Mouse (Mus musculus) cerebellum, adult 18-20 months (tissue): ENCODE data around the gene Gpr62.
"Not testable (repeated sequence)": the region's sequence is repeated elsewhere in the genome, so short reads cannot be mapped to it uniquely, and the experiment has no call there.

Source experiments
- DNase-seq, 2 experiments: peaks; one replicate each; pipeline ENCODE4 v3.0.0; 2021

Gpr62 gene

DNA sequence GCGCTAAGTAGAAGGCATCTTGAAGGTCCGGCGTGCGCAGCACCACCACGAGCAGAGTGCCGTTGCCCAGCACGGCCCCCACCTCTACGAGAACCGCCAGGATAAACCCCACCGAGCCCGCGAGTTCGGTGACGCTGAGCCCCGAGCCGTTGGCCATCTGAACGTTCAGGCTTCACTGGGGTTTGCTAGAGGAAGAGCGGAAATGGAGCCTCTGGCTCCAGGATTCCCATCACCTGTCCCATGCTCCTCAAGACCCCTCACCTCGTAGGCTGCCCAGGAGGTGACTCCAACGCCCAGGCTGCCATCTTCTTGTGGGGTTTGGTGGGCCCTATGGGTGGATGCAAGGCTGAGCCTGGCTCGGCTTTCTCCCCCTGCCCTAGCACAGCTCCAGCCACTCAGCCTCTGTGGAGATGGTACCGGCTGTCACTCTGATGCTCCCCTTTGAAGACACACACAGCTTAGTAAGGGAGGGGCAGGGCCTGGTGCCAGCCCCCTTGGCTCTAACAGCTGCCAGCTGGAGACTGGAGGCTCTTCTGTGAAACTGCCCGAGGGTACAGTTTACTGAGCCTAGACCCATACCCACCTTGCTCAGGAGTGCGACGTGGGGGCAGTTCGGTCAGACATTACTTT is at the start of gene Gpr62:
Gene Gpr62 (minus strand): TSS at position 368 of the 630 bp plus-strand sequence.
- peak; percentile 81 for DNase-seq

DNA sequence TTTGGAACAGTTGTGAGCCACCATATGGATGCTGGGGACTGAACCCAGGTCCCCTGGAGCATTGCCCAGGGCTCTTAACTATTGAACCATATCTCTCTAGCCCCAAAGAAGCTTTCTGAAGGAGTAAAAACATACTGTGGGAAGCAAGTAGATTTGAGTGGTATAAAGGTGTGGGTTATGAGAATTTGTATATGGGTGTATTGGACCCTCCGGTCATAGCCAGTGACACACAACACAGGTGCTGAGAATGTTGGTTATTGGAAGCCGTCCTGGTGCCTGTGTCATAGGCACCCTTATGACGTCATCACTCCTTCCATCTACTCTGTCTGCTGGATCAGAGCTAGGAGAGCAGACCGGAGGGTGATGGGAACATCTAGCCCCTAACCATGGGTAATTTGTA is 48.5 kb upstream of the Gpr62 start, which contains the start of gene Iqcf5:
Gene Iqcf5 (plus strand): TSS at position 301 of the 400 bp plus-strand sequence.
- DNase-seq = no peak

DNA sequence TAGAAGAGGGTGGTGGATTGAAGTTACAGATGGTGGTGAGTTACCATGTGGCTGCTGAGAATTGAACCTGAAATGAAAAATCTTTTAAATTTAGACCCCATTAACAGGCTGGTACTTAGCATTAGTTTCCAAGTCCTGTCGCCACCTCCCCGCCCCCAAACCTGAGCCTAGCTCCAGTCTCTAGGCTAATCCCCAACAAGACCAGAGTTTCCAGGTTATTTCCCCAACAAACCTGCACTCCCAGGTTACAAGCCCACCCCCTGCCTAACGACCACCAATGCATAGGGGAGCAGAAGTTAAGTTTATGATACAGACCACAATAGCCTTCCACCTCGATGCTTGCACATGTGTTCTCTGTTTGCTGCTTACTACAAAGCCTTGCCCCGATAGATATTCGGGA is 47.8 kb upstream of the Gpr62 start:
- DNase-seq = no peak

DNA sequence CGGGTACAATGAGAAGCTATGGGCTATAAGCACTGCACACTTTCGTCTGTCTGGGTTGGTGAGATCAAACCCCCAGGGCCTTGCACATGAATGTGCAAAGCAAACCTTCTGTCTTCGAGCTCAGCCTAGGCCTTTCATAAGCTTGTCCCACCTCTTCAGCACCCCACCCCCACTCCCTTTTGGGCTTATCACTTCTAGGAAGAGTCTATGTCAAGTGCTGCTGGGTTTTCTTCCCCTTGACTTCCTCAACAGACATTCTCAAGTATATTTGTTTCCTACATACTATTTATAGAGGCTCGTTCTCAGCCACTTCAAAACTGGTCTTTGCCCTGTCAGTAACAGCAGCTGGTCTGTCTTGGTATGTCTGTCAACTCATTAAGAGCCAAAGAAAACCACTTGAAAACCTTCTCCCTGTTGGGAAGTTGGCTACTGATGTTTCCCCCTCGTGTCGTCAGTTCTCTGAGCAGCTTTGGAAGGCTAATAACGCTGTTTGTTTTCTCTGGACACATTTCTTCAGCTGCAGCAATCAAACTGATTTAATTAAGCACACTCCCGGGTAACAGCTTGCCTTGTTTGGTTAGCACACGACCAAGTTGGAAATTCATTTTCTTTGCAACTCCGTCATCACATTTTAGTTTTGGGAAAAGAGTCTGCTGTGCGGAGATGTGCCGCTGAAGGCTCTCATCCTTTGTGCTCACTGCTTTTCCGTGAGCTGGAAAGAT is 47.2 kb upstream of the Gpr62 start:
- DNase-seq = no peak

DNA sequence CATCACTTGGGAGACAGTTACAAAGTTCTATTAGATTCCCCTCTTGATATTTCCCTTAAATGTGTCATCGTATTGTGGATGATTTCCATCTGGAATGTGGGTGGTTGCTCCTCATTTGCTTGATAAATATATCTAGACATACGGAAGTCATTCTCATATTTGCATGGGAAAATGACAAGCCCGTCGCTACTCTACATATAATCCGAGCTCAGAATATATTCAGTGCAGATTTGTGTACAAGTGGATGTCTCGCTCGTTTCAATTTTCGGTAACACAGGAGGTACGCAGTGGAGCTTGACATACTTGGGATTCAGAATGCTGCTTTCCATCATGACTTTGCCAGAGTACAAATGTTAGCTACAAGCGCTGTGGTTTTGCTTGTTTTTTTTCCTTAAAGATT is 43.6 kb upstream of the Gpr62 start:
- no peak for DNase-seq

DNA sequence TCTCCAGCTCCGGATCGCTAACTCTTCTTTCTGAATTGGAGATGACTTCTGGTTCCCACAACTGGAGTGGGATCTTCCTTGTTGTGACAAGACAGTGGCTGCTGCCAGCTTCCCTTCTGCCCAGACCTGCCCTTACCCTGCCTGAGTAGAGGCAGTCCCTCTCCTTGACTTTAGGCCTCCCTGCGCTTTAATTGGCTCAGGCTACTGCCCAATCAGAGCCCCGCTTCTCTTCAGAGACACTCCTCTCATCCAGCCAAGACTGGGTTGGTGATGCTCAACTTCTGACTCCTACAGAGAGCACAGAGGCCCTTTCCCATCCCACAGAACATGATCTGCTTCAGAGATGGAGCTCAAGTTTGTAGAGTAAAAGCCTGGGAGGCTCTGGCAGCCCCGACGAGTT is 38.5 kb upstream of the Gpr62 start:
- DNase-seq = no peak

DNA sequence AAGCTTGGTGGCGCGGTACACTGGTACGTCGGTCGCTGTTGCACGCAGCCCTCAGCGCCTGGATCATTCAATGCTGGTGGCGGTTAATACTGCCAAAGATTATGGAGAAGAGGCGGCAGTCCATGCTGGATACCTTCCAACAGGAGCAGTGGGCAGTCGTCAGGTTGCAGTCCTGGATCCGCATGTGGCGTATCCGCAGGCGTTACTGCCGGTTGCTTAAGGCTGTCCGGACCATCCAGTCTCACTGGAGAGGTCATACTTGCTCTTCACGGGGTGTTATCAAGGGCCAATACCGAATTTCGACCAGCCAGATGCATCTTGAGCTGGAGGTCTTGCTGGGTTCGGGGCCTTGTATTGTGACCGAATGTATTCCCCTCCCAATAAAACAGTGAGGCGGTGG is 36.1 kb upstream of the Gpr62 start:
- no peak for DNase-seq

DNA sequence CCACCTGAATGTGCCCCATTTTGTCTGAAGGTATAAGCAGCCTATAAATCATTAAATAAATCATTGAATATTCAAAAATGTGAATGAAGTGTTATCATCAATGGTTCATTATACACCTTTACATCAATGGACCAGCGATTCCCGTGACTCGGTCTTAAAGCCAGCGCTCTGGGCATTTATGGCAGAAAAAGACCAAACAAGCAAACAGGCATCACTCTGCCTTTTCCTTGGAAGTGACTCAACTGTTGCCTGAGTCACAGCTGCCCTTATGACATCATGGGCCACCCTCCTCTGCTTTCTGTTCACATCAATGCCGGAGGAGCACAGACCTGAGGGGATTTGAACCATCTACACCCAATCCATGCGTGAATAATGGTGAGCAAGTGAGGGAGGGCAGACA is 33.9 kb upstream of the Gpr62 start, which contains the start of gene Iqcf1:
Gene Iqcf1 (plus strand): TSS at position 301 of the 400 bp plus-strand sequence.
- DNase-seq = no peak

DNA sequence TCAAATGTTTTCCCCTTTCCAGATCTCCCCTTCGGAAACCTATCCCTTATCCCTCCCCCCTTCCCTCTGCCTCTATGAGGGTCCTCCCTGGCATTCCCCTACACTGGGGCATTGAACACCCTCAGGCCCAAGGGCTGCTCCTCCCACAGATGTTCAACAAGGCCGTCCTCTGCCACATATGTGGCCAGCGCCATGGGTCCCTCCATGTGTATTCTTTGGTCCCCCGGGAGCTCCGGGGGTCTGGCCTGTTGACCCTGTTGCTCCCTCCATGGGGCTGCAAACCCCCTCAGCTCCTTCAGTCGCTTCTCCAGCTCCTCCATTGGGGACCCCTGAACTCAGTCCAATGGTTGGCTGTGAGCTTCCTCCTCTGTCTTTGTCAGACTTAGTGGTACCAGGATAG is 21.9 kb upstream of the Gpr62 start:
- not testable (repeated sequence) for DNase-seq

DNA sequence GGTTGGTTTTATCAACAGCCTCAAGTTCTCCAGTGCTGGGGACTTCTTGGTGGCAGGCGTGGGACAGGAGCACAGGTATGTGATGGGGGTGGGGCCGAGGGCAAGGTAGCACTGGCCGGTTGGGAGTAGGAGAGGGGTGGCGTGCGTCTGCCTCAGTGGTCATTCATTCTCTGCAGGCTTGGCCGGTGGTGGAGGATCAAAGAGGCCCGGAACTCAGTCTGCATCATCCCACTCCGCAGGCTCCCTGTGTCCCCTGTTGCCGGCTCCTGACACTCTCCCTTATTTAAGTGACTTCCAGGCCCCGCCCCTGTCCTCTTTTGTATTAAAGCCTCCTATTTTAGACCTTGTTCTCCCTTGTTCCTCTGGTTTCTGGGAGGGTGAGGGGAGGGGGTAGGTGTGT is 19.3 kb upstream of the Gpr62 start:
- DNase-seq = no peak

DNA sequence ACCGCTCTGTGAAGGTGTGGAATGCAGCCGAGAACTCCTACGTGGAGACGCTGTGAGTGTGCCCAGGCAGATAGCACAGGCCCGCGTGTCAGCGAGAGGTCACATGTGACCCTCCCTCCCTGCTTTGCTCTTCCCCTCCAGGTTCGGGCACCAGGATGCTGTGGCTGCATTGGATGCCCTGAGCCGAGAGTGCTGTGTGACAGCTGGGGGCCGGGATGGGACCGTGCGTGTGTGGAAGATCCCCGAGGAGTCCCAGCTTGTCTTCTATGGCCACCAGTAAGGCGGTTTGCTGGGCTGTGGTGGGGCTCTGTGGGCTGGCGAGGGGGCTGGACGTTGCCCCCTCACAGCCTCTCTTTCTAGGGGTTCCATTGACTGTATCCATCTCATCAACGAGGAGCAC is 17.9 kb upstream of the Gpr62 start:
- no peak for DNase-seq

DNA sequence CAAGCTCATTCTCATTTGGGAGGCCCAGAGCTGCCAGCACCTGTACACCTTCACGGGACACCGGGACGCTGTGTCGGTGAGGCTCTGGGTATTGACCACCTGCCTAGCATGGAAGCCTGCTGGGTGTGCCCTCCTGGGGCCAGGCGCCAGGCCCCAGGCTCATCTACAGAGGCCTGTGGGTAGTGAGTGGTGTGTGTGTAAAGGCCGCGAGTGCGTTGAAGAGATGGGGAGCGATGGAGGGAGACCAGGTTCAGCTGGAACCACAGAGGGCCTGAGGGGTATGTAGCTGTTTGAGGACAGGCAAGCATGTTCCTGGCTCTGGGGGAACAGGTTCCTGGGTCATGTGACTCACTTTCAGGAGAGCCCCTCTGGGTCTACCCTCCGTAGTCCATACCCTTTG is 17.4 kb upstream of the Gpr62 start:
- no peak for DNase-seq

DNA sequence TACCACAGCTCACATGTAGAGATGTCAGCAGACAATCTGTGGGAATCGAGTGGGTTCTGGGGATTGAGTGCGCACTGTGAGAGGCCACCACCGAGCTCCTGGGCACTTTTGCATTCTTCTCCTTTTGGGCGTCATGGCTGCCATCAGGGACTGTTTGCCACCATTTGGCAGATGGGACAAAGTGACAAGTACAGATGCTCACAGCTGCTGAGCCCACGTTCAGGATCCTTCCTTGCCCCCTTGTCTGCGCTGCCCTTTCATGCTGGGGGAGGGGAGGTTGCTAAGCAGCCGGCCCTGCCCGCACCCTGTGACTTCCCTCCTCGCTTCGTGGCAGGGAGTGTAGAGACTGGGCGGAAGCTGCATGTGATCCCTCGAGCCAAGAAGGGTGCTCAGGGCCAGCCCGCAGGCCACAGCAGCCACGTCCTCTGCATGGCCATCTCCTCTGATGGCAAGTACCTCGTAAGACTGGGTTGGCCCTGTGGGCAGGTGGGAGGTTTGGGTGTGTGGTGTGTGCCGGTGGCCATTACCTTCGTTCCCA is 16.9 kb upstream of the Gpr62 start:
- DNase-seq = no peak

DNA sequence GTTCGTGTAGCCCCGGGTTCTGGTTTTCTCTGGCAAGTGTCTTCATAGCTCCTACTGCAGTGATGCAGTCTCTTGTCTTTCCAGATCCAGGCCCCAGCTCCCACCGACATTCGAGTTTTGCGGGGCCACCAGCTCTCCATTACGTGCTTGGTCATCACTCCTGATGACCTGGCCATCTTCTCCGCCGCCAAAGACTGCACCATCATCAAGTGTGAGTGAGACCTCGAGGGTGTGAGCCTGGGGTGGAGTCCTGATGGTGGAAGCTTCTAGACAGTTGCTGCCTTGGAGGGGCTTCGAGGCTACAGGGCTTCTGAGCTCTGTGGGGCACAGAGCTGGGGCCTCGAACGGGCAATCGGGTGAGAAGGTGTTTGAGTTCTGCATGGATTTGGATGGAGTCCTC is 15.9 kb upstream of the Gpr62 start:
- no peak for DNase-seq

DNA sequence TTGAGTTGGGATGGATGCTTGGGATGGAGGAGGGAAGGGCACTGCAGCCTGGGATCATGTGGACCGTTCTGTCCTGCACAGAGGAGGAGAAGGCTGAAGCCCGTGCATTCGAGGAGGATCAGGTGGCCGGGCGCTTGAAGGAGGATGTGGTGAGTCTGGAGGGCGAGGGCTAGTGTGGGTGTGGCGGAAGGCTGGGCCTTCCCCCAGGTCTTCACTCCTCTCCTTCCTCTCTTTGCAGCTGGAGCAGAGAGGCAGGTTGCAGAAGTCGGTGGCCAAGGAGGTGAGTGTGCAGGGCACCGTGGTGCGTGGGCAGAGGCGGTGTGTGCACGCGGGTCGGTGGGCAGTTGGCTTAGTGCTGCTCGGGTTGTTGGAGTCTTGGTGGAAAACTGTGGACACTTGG is 15.3 kb upstream of the Gpr62 start:
- DNase-seq = no peak

DNA sequence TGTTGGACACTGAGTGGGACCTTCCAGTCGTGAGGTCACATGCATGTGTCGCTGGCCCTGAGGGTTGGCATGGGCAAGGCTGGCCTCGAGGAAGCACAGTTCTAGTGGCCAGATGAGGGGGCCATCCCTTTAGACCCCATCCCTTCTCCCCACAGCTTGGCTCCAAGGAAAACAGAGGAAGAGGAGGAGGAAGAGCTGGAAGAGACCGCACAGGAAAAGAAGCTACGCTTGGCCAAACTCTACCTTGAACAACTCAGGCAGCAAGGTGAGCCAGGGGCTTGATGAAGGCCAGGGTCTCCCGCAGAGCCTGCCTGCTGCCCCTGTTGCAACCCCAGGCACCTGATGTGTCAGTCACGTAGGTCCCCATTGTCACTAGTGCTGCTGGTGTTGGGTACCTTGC is 14.8 kb upstream of the Gpr62 start:
- DNase-seq = no peak

DNA sequence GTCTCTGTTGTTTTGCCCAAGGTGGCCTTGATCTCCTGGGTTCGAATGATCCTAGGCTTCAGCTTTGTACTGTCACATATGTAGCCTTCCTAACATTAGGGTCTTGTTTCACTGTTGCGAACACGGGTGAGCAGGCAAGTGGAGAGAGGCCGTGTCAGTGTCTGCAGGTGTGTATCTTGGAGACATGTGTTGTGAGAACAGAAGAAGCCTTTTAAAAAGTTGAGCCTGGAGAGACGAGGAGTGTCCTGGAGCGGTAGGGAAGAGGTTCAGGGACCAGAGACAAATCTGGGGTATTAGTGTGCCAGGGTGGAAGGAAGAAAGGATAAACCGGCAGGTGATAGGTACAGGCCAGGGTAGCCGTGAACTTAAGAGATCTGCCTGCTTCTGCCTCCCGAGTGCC is 12.4 kb upstream of the Gpr62 start:
- DNase-seq = peak in 1 of 2 experiments; percentile 2

DNA sequence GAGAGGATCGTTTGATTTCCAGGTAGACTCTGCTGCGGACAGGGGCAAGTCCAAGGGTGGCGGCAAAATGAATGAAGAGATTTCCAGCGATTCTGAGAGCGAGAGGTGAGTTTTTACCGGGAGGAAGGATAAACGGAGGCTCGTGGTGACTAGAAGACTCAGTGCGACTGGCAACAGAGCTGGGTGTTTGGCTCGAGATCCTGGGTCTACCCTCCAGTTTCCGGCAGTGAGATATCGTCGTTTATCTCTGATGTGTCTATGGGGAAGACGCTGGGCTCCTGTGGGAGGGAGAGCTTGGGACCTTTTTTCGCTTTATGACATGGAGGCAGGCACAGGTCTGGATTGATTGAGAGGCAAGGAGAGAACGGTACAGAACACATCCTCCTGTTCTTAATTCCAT is 11.9 kb upstream of the Gpr62 start:
- DNase-seq = peak in 1 of 2 experiments; percentile 17

DNA sequence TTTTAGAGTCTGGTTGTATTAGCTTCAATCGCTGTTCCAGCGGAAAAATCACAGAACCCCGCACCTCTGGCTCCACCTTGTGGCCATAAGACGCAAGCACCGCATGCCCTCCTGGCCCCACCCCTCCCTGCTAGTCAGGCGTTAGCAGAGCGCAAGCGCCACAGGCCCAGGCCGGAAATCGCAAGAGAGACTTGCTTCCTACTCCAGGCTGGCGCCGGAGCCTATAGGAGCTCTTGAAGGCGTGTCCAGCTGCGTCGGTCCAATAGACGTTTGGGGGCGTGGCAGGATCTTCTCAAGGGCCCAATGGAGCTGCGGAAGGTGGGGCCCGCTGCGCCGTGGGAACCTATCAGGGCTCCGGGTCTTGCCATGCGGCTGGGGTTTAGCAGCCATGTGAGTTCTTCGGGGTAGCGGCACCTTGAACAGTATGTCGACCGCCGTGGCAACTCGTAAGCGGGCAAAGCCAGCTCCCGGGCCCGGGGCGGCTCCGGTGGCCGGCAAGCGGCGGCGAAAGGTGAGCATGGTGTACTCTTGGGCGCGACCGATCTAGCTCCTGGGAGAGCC is 11.3 kb upstream of the Gpr62 start, which contains the start of gene Parp3:
Gene Parp3 (minus strand): TSS at position 26 of the 561 bp plus-strand sequence.
- peak; percentile 98 to 100 for DNase-seq

DNA sequence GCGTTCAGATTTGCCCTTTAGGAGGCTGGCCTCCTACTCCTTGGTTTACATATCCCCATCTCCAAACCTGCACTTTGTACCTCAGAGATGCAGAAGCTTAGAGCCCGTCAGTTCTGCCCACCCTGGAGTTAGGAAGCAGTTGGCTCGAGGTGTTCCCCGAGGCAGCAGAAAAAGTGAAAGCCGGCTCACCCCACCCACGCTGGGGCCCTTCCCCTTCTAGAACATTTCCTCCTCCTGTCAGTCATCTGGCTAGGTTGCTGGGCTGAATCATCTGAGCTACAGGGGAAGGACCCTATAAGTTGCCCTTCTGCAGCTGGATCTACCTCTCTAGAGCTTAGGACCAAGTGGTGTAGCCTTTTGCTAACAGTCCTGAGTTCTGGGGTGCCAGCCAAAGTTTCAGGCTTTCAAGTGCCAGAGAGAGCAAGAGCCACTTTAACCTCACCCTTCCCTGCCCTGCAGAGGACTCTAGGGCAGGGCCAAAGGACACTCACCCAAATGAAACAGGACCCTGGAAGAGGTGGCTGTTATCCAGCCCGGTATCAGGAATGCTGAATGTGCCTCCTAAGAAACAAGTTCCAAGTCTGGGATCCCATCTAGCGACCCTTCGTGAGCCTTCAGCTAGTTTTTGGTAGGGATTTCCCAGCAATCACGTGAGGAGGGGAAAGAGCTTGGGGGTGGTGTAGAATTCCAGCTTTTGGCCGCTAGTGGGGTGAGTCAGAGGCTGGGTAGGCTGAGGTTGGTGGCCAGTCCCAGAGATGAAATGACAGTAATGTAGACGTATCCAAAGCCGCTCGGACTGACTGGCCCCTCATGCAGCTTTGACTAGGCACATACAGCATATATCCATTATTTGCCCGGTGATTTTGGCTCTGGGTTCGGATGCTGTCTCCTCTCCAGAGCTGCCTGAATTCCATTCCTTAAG is 10.5 kb upstream of the Gpr62 start:
- no peak for DNase-seq

DNA sequence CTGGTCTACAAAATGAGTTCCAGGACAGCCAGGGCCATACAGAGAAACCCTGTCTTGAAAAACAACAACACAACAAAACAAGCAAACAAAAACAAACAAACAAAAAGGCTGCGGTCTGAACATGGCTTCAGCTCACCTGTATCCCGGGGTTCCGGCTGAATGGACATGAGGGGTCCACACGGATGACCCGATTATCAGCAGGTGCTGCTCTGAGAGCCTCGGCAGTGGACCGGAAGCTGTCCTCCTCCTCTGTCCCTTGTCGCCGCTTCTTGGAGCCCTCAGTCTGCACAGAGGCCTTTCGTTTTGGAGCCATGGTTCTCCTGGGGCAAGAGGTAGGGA is 9.9 kb upstream of the Gpr62 start, which contains the start of gene Rrp9:
Gene Rrp9 (plus strand): TSS at position 301 of the 339 bp plus-strand sequence.
- peak; percentile 14 to 27 for DNase-seq

DNA sequence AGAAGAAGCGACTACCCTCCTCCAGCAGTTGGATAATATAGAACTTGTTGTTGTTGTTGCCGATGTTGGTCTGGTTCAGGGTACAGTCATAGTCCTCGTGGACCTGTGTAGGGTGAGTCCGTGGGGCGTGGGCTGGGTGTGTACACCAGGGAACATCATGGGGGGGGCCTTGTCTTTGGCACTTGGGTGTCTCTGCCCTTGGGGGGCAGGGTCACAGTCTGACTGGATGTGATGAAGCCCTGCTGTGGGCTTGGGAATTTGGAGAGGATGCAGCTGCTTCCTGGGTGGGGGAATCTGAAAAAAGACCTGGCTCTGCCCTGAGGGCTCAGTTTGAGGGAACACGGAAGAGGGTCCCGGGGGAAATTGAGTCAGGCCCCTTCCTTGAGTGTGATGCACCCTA is 9.3 kb upstream of the Gpr62 start:
- peak; percentile 33 to 43 for DNase-seq

DNA sequence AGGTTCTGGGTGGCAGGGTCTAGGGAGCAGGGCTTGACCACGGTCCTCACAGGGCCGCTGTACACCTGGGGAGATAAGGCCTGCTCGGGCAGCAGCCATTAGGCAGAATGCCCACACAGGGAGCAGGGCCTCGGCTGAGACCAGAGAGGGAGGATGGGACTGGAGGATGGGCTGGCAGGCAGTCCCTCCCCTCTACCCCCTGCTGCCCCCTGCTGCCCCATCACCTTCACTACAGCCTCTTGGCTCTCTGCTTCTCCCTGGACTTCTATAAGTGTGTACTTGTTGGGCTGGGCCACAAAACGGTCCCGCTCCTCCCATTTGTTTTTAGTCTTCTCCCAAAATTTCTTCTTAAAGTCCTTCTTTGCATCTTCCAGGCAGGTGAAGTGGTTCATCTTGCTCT is 8.7 kb upstream of the Gpr62 start:
- DNase-seq = peak; percentile 81 to 85
